Mouse (Mus musculus): Measurements from ENCODE around the gene Rasip1. TPM values are rescaled to one million over a fixed set of nuclear protein-coding genes. Genes with fewer than 3 reads are reported as not detected.

Rasip1 gene
- polyA plus RNA-seq, 1 experiment from 2014 or later = 24.3 TPM

DNA sequence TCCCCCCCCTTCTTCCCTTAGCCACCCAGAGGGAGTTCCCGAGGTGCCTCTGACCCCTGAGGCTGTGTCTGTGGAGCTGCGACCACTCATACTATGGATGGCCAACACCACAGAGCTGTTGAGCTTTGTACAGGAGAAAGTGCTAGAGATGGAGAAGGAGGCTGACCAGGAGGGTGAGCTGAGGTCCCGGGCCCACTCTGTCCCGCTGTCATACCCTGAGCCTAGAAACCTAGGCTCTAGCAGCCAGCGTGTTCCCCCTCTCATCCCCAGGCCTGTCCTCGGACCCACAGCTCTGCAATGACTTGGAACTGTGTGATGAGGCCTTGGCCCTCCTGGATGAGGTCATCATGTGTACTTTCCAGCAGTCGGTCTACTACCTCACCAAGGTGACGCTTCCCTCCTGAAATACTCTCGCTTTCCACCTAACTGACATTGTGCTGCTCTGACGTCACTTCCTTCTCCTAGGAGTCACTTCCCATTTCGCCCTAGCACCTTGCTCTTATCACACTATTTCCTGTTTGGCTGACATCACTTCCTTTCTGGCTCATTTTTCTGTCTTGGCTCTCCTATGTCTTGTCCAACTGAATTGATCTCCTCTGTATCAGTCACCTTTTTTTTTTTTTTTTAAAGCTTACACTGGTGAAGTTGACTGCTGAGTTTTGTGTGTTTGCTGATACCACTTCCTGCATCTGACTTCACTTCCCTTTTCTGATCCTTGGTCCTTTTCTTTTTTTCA, 7.8 kb downstream of the Rasip1 start:
- Histone ChIP-seq H3K4me1 (ENCODE audit: control insufficient read depth in 2 of 2, insufficient read depth in 2 of 2, low read length in 2 of 2) (peaks cover 28 to 36% of the 10 kb centered on the region in 2 experiments), H3K36me3 (ENCODE audit: control insufficient read depth, insufficient read depth, low read length) (peaks cover 24% of the 10 kb centered on the region)
- 65% methylated on average over 11 of the region's 11 CpGs for WGBS

DNA sequence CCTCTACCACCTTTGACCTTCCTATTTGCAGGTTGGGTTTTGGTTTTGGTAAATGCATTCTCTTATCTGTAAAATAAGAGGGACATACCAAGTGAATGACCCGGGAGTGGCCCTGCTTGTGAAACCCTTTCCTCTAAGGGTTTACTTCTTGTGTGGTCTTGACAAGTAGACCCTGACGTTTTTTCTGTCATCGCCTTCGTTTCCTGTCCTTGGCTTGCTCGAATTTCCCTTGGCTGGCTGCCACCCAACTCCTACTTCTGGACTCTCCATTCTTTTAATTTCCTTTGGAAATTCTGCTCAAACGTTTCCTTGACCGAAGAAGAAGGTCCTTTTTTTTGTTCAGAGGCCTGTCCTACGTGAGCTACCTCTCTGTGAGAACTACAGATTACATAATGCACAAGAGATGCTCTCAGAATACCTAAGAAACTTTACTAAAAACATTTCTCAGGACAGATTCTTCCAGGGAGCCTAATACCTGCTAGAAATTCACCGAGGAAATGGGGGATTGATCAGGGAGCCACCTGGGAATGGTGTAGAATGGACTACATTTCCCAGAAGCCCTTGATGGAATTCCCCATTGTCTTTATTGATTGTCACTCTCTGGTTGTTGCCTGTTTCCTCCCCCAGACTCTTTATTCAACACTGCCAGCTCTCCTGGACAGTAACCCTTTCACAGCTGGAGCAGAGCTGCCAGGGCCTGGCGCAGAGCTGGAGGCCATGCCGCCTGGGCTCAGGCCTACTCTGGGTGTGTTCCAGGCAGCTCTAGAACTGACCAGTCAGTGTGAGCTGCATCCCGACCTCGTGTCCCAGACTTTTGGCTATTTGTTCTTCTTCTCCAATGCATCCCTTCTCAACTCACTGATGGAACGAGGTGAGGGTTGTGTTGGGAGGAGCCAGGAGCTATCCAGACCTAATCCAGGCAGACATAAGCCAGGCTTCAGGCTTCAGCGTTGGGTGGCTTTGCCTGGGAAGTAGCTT, 8.7 kb downstream of the Rasip1 start:
- ATAC-seq (ENCODE audit: insufficient number of reproducible peaks, insufficient read depth, low FRiP score, low read depth) = no peak; the same call in 1 of the 2 replicates
- Histone ChIP-seq H3K4me2 (ENCODE audit: low read length) (no peak overlapping the region), H3K4me1 (ENCODE audit: control insufficient read depth in 2 of 2, insufficient read depth in 2 of 2, low read length in 2 of 2) (peaks cover 34 to 43% of the 10 kb centered on the region in 2 experiments), H3K27me3 (ENCODE audit: control insufficient read depth, insufficient read depth, low read length) (no peaks in the 10 kb centered on the region), H3K9ac (ENCODE audit: low read length) (no peak overlapping the region), H3K27ac (replicated peaks in 1 of 2; ENCODE audit: control insufficient read depth in 1 of 2, insufficient read depth in 1 of 2, low read depth in 2 of 2, low read length in 2 of 2) (peak overlapping the region; percentile 71 to 77), H3K4me3 (ENCODE audit: control insufficient read depth in 1 of 2, insufficient read depth in 1 of 2, low read depth in 1 of 2, low read length in 2 of 2) (no peak overlapping the region), H3K9me3 (ENCODE audit: control insufficient read depth, low read length) (no peaks in the 10 kb centered on the region), H3K36me3 (ENCODE audit: control insufficient read depth, insufficient read depth, low read length) (peaks cover 24% of the 10 kb centered on the region)
- WGBS = 59% methylated on average over 15 of the region's 15 CpGs

More for the DNA sequence above, 7.8 kb downstream of the Rasip1 start:
- no peak overlapping the region for H3K4me3 ChIP-seq (ENCODE audit: control insufficient read depth in 1 of 2, insufficient read depth in 1 of 2, low read depth in 1 of 2, low read length in 2 of 2)
- no peak overlapping the region for H3K4me2 ChIP-seq (ENCODE audit: low read length)
- no peaks in the 10 kb centered on the region for H3K9me3 ChIP-seq (ENCODE audit: control insufficient read depth, low read length)
- peak overlapping the region; percentile 65 to 77 for H3K27ac ChIP-seq (replicated peaks in 1 of 2; ENCODE audit: control insufficient read depth in 1 of 2, insufficient read depth in 1 of 2, low read depth in 2 of 2, low read length in 2 of 2)
- ATAC-seq (ENCODE audit: insufficient number of reproducible peaks, insufficient read depth, low FRiP score, low read depth) = peak; percentile 3; the same call in 1 of the 2 replicates
- no peaks in the 10 kb centered on the region for H3K27me3 ChIP-seq (ENCODE audit: control insufficient read depth, insufficient read depth, low read length)
- no peak overlapping the region for H3K9ac ChIP-seq (ENCODE audit: low read length)

DNA sequence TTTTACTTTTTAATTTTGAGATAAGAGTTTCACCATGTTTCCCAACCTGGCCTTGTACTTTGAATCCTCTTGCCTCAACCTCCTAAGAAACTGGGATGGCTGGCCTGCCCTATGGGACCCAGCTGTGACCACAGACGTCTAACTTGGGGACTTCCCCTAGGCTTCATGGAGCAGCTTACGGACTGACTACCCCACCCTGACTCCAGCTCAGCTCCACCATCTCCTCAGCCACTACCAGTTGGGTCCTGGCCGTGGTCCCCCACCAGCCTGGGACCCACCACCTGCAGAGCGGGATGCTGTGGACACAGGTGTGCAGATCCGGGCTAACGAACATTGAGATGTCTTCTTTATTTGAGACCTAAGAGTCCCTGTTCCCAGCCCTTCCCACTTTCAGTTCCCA, 10.4 kb downstream of the Rasip1 start:
- Histone ChIP-seq H3K36me3 (ENCODE audit: control insufficient read depth, insufficient read depth, low read length) (peaks cover 24% of the 10 kb centered on the region), H3K9me3 (ENCODE audit: control insufficient read depth, low read length) (no peaks in the 10 kb centered on the region), H3K4me2 (ENCODE audit: low read length) (no peak overlapping the region), H3K9ac (ENCODE audit: low read length) (no peak overlapping the region), H3K27me3 (ENCODE audit: control insufficient read depth, insufficient read depth, low read length) (no peaks in the 10 kb centered on the region), H3K27ac (replicated peaks in 1 of 2; ENCODE audit: control insufficient read depth in 1 of 2, insufficient read depth in 1 of 2, low read depth in 2 of 2, low read length in 2 of 2) (no peak overlapping the region), H3K4me3 (ENCODE audit: control insufficient read depth in 1 of 2, insufficient read depth in 1 of 2, low read depth in 1 of 2, low read length in 2 of 2) (no peak overlapping the region), H3K4me1 (ENCODE audit: control insufficient read depth in 2 of 2, insufficient read depth in 2 of 2, low read length in 2 of 2) (peaks cover 48 to 53% of the 10 kb centered on the region in 2 experiments)
- no peak for ATAC-seq (ENCODE audit: insufficient number of reproducible peaks, insufficient read depth, low FRiP score, low read depth)
- WGBS = 93% methylated on average over 6 of the region's 6 CpGs

DNA sequence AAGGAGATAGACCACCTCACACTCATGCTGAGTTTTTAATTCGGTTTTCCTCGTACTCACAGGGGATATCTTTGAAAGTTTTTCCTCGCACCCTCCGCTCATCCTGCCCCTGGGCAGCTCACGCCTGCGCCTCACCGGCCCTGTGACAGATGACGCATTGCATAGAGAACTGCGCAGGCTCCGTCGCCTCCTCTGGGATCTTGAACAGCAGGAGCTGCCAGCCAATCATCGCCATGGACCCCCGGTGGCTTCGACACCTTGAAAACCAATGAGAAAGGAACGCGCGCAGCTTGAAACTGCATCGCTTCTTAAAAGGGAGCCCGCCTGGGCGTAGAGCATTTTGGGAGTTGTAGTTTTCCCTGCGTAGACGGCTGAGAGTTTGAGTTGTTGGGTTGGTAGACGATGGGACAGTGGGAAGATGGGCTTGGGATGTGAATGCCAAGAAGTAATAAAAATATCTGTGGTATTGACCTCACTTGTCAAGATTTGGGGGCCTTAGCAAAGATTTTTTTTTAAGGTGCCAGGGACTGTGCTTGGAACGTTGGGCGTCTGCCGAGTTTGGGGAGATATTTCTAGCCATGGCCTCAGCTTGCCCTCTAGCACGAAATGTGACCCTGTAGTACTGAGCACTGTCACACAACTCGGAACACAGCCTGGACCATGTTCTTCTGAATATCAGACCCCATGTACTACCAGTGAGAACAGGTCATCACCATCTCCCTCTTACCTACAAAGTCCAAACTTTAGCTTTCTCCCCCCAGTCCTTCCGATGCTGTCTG, 11.5 kb downstream of the Rasip1 start:
- Histone ChIP-seq H3K4me3 (ENCODE audit: control insufficient read depth in 1 of 2, insufficient read depth in 1 of 2, low read depth in 1 of 2, low read length in 2 of 2) (peak overlapping the region; percentile 15 to 22; a peak in 2 of 4 replicates), H3K4me2 (ENCODE audit: low read length) (peak overlapping the region; percentile 51), H3K9ac (ENCODE audit: low read length) (peak overlapping the region; percentile 39; the same call in 1 of the 2 replicates), H3K9me3 (ENCODE audit: control insufficient read depth, low read length) (no peaks in the 10 kb centered on the region), H3K27ac (replicated peaks in 1 of 2; ENCODE audit: control insufficient read depth in 1 of 2, insufficient read depth in 1 of 2, low read depth in 2 of 2, low read length in 2 of 2) (no peak overlapping the region; a peak in 1 of 4 replicates), H3K4me1 (ENCODE audit: control insufficient read depth in 2 of 2, insufficient read depth in 2 of 2, low read length in 2 of 2) (peaks cover 50 to 55% of the 10 kb centered on the region in 2 experiments), H3K36me3 (ENCODE audit: control insufficient read depth, insufficient read depth, low read length) (peaks cover 24% of the 10 kb centered on the region), H3K27me3 (ENCODE audit: control insufficient read depth, insufficient read depth, low read length) (no peaks in the 10 kb centered on the region)
- WGBS = 25% methylated on average over 29 of the region's 29 CpGs
- ATAC-seq (ENCODE audit: insufficient number of reproducible peaks, insufficient read depth, low FRiP score, low read depth) = peak; percentile 71

GRCm38 (mm10) chr7:45639561-45640027, 12.3 kb downstream of the Rasip1 start, which contains the start of gene Mamstr:
Gene Mamstr (plus strand): TSS chr7:45639977.
- H3K9me3 ChIP-seq (ENCODE audit: control insufficient read depth, low read length) = no peaks in the 10 kb centered on the region

DNA sequence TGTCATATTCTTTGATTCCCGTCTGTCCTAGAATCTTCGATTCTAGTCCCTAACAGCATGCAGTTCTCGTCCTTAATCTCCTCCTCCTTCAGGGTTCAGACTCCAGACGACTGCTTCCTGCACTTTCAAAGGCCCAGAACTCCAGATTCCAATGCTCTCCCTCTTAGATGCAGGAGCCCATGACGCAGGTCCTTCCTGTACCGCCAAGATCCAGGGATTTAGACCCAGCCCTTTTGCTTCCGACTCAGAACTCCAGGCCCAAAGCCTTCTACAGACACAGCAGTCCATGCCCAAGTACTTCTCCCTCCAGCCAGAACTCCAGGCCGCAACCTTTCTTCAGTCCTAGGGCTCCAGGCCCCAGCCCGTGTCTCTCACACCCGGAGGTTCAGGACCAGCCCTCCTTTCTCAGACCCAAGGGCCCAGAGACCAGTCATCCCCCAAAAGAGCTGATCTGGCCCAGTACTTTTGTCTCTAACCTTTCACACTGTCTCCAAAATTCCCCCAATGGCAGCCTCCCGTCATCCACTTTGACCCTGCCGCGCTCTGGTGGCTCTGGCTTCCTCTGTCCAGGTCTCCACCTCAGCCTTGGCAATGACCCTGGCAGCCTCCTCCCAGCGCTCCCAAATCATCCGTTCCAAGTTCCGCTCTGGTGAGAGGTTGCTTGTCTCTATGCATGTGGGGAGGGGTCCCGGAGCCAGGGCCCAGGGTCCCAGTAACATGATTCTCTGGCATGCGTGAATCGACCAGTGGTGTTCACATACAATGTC, 13.1 kb downstream of the Rasip1 start:
- H3K9ac ChIP-seq (ENCODE audit: low read length) = no peak overlapping the region
- no peak for ATAC-seq (ENCODE audit: insufficient number of reproducible peaks, insufficient read depth, low FRiP score, low read depth)
- H3K4me1 ChIP-seq (ENCODE audit: control insufficient read depth in 2 of 2, insufficient read depth in 2 of 2, low read length in 2 of 2) = peaks cover 50 to 59% of the 10 kb centered on the region in 2 experiments

More at GRCm38 (mm10) chr7:45639561-45640027, 12.3 kb downstream of the Rasip1 start, which contains the start of gene Mamstr:
- H3K36me3 ChIP-seq (ENCODE audit: control insufficient read depth, insufficient read depth, low read length) = peaks cover 24% of the 10 kb centered on the region
- no peaks in the 10 kb centered on the region for H3K27me3 ChIP-seq (ENCODE audit: control insufficient read depth, insufficient read depth, low read length)
- H3K27ac ChIP-seq (replicated peaks in 1 of 2; ENCODE audit: control insufficient read depth in 1 of 2, insufficient read depth in 1 of 2, low read depth in 2 of 2, low read length in 2 of 2) = peak within 1 kb of the TSS in 1 of 2 experiments; percentile 61; a peak in 2 of 4 replicates
- H3K4me1 ChIP-seq (ENCODE audit: control insufficient read depth in 2 of 2, insufficient read depth in 2 of 2, low read length in 2 of 2) = peaks cover 53 to 61% of the 10 kb centered on the region in 2 experiments
- H3K4me3 ChIP-seq (ENCODE audit: control insufficient read depth in 1 of 2, insufficient read depth in 1 of 2, low read depth in 1 of 2, low read length in 2 of 2) = no peak within 1 kb of the TSS
- H3K9ac ChIP-seq (ENCODE audit: low read length) = 0 out of 2 replicates have a peak within 1 kb of the TSS, but pooled peaks have one; percentile 16
- H3K4me2 ChIP-seq (ENCODE audit: low read length) = no peak within 1 kb of the TSS
- ATAC-seq (ENCODE audit: insufficient number of reproducible peaks, insufficient read depth, low FRiP score, low read depth) = no peak
- WGBS = 38% methylated on average over 19 of the region's 19 CpGs

More for the DNA sequence above, 13.1 kb downstream of the Rasip1 start:
- Histone ChIP-seq H3K36me3 (ENCODE audit: control insufficient read depth, insufficient read depth, low read length) (peaks cover 24% of the 10 kb centered on the region), H3K4me3 (ENCODE audit: control insufficient read depth in 1 of 2, insufficient read depth in 1 of 2, low read depth in 1 of 2, low read length in 2 of 2) (no peak overlapping the region), H3K4me2 (ENCODE audit: low read length) (no peak overlapping the region), H3K27me3 (ENCODE audit: control insufficient read depth, insufficient read depth, low read length) (no peaks in the 10 kb centered on the region), H3K27ac (replicated peaks in 1 of 2; ENCODE audit: control insufficient read depth in 1 of 2, insufficient read depth in 1 of 2, low read depth in 2 of 2, low read length in 2 of 2) (peak overlapping the region in 1 of 2 experiments; percentile 61; a peak in 2 of 4 replicates), H3K9me3 (ENCODE audit: control insufficient read depth, low read length) (no peaks in the 10 kb centered on the region)
- 78% methylated on average over 19 of the region's 19 CpGs for WGBS
